Mouse (Mus musculus) neutrophil, adult 5-6 weeks (primary cell): ENCODE measurements at regions not wholly inside any gene's neighbourhood (a gene's known extent, or its start where the extent isn't known, plus 50 kb on each side); places are given as distances from the start of the nearest gene placed in this dataset.

Source experiments
- ATAC-seq: fragments of 151-379, 151-347 bp; 2 replicates; pipeline ENCODE4 v1.8.0; 2017; ENCODE audit warnings: mild to moderate bottlenecking, moderate TSS enrichment; ENCODE audit not compliant: insufficient number of reproducible peaks, poor library complexity, low FRiP score, severe bottlenecking; ENCODE audit errors: extremely low read depth

GRCm38 (mm10) chr16:26302045-26302444 is 69.6 kb downstream of the Cldn1 start:
- ATAC-seq: no peak

- no peak for ATAC-seq
These were observed 79.9 kb downstream of the Cldn1 start for GRCm38 (mm10) chr16:26291692-26292091.

GRCm38 (mm10) chr16:26285627-26286026 is 86.0 kb downstream of the Cldn1 start:
- ATAC-seq: no peak

GRCm38 (mm10) chr16:26284713-26285112 is 86.9 kb downstream of the Cldn1 start:
- ATAC-seq: 0 out of 2 replicates have a peak, but pooled peaks have one; percentile 16

- ATAC-seq: no peak
These were observed 89.2 kb downstream of the Cldn1 start for GRCm38 (mm10) chr16:26282418-26282817.

GRCm38 (mm10) chr16:26281496-26281895 is 90.1 kb downstream of the Cldn1 start:
- ATAC-seq: no peak

GRCm38 (mm10) chr16:26276789-26277188 is 94.9 kb downstream of the Cldn1 start:
- ATAC-seq: no peak

- no peak for ATAC-seq
These were observed 118.8 kb downstream of the Cldn1 start for GRCm38 (mm10) chr16:26252824-26253223.

- ATAC-seq: no peak
These were observed 119.9 kb downstream of the Cldn1 start for GRCm38 (mm10) chr16:26251698-26252097.

GRCm38 (mm10) chr16:26251027-26251426 is 120.6 kb downstream of the Cldn1 start:
- ATAC-seq: no peak

- ATAC-seq: no peak
These were observed 122.7 kb downstream of the Cldn1 start for GRCm38 (mm10) chr16:26248939-26249338.

- ATAC-seq: no peak
These were observed 123.7 kb downstream of the Cldn1 start for GRCm38 (mm10) chr16:26247926-26248325.

GRCm38 (mm10) chr16:26235239-26235638 is 129.7 kb upstream of the P3h2 start:
- no peak for ATAC-seq

- peak; percentile 56; the same call in 1 of the 2 replicates for ATAC-seq
These were observed 128.5 kb upstream of the P3h2 start for GRCm38 (mm10) chr16:26234113-26234512.

GRCm38 (mm10) chr16:26231110-26231509 is 125.5 kb upstream of the P3h2 start:
- ATAC-seq: no peak

- no peak for ATAC-seq
These were observed 105.8 kb upstream of the P3h2 start for GRCm38 (mm10) chr16:26211418-26211817.

GRCm38 (mm10) chr16:26199125-26199524 is 93.5 kb upstream of the P3h2 start:
- no peak for ATAC-seq

GRCm38 (mm10) chr16:26196345-26196744 is 90.8 kb upstream of the P3h2 start:
- no peak for ATAC-seq

- no peak for ATAC-seq
These were observed 80.0 kb upstream of the P3h2 start for GRCm38 (mm10) chr16:26185288-26186281.

GRCm38 (mm10) chr16:26184647-26185262 is 79.2 kb upstream of the P3h2 start:
- ATAC-seq: no peak
